Mouse (Mus musculus): ENCODE data around the gene Rere.

- TF ChIP-seq POLR2A (IDR thresholded peaks at IDR 0.05; ENCODE audit: borderline replicate concordance, extremely low read depth, low read depth, low read length): no peak
- TF ChIP-seq CTCF (IDR thresholded peaks at IDR 0.05; ENCODE audit: insufficient read depth, low read length): no peak
Measured at GRCm38 (mm10) chr4:150281891-150282630, 615 bp downstream of the Rere start.
